Mouse (Mus musculus) left cerebral cortex, adult 11 months (tissue): Measurements from ENCODE around the gene Ccdc155.
"Not testable (repeated sequence)": the region's sequence is repeated elsewhere in the genome, so short reads cannot be mapped to it uniquely, and the experiment has no call there.

ENCODE experiments used
- DNase-seq: peaks from one replicate; pipeline ENCODE4 v3.0.0; 2022; ENCODE audit warnings: low spot score

Ccdc155 gene

DNA sequence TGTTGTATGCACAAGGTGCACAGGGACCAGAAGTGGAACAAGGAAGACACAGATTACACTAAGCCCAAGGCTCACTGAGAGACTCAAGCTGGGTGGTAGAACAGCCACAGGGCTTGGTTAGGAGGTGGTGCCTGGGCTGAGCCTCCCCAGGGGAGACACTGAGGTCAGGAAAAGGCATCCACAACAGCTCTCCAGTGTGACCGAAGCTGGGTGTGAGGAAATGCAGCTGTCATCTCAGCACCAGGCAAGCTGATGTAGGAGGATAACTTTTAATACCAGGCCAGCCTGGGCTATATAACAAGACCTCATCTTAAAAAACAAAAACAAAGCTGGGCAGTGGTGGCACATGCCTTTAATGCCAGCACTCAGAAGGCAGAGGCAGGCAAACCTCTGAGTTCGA lies 13.5 kb downstream of the Ccdc155 start:
- DNase-seq, result no peak

DNA sequence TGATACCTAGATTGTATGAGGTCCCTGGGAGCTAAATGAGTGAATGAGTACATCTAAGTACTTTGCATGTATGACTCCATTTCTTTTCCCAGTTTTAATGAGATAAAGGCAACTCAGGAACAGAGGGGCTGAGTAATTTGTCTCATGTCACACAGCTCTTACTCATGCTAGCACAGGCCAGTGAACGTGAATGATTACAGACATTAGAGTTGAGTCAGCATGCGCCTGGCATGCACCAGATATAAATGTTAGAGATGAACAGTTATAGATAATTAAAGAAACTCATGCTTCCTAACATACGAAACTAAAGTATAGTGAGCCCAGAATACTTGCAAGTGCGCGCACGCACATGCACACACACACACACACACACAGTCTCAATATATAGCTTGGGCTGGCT lies 14.5 kb downstream of the Ccdc155 start:
- DNase-seq, result no peak

GRCm38 (mm10) chr7:45189600-45189999 lies 15.1 kb downstream of the Ccdc155 start:
- DNase-seq, result peak; percentile 45

- DNase-seq, result no peak
Observed at GRCm38 (mm10) chr7:45185921-45186320, 18.8 kb downstream of the Ccdc155 start.

DNA sequence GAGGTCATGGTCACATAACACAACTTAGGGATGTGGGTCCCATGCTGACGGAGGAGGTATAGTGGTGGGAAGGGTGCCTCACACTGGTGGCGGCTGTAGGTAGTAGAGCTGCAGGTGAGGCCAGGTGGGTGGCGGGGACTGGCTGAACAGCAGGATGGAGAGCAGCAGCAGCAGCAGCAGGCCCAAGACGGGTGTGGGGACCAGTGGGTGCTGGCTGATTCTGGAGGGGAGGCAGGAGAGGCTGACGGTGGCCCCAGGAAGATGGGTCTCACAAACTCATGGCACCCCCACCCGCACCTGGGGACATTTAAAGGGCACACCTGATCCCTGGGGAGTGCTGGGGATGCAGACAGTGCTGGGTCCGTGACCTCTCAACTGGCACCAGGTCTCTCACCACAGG lies 21.0 kb downstream of the Ccdc155 start:
- no peak for DNase-seq

GRCm38 (mm10) chr7:45182606-45183005 lies 22.1 kb downstream of the Ccdc155 start:
- no peak for DNase-seq

GRCm38 (mm10) chr7:45182199-45182601 lies 22.5 kb downstream of the Ccdc155 start:
- peak; percentile 77 for DNase-seq

DNA sequence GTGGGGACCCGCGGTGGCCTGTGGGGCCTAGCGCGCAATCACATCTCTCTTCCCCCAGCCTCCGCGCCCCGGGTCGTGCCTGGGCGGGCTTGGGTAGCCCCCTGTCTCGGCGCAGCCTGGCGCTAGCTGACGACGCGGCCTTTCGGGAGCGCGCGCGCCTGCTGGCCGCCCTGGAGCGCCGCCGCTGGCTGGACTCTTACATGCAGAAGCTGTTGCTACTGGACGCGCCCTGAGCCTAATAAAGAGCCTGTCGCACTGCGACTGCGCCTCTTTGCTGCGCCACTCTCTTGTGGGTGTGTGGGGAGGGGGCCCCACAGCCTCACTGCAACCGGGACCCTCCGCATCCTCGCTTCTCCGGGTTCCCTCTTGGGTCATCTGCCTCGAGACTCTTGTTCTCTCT lies 23.2 kb downstream of the Ccdc155 start:
- DNase-seq, result no peak

GRCm38 (mm10) chr7:45180896-45181477 lies 23.7 kb downstream of the Ccdc155 start, which contains the start of gene Pth2:
TSS of gene Pth2 (plus strand) at chr7:45180995.
- no peak for DNase-seq

DNA sequence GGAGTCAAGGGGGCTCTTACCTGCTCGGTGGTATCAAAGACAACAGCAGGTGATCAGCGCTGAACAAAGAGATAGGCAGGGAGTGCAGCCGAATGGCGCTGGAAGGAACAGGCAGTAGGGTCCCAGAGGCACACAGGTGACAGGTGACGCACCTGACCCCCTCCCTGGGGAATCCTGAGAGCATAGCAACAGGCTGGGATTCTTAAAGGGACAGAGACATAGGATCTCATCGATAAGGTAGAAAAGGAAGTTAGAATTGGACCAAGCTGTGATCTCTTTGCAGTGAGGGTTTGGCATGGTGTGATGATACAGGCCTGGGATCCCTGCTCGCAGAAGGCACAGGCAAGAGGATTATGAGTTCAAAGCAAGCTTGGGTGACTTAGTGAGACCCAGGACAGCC lies 25.2 kb downstream of the Ccdc155 start, which contains the start of gene Gfy:
Gfy (minus strand) TSS at position 101 of the 400 bp plus-strand sequence.
- DNase-seq, result no peak

DNA sequence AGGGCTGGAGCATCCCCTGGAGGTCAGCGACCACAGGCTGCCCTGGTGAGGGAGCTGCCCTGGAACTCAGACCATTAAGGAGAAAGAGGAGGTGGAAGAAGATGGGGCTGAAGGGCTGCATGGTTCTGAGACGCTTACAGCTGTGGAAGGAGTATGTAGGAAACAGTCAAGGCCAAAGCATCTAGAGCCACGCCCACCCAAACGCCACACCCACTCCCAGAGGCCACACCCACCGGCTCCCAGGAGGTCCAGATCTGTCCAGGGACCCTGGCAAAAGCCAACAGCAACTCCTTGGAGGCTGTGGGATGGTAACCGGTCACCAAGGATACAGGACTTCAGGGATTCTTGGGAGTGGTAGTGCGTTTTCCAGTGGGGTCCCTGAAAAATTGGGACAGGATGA lies 26.1 kb downstream of the Ccdc155 start:
- DNase-seq, result no peak

- DNase-seq, result no peak
Observed at GRCm38 (mm10) chr7:45176356-45176755, 28.3 kb downstream of the Ccdc155 start.

DNA sequence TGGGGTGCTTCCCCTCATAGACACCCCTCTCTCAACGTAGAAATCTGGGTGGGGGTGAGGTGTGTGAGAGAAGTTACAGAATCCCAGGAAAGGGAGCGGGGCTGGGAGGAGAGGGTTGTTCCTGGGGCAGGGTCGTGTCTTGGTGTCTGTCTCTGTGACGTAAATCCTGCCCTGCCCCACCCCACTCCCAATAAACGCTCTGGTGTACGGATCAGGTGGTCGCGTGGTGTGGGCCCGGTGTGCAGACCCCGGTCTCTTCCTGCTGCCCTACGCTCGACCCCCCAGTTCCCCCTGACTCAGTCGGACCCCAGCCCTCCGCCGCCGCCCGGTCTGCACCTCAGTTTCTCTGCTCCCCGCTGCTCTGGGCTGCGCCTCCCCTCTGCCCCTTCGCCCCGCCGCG lies 28.8 kb downstream of the Ccdc155 start:
- no peak for DNase-seq

- DNase-seq, result no peak
Observed at GRCm38 (mm10) chr7:45175398-45175797, 29.3 kb downstream of the Ccdc155 start.

GRCm38 (mm10) chr7:45174567-45175280 lies 30.0 kb downstream of the Ccdc155 start:
- DNase-seq, result no peak

GRCm38 (mm10) chr7:45173772-45174171 lies 30.9 kb downstream of the Ccdc155 start:
- DNase-seq, result not testable (repeated sequence)

GRCm38 (mm10) chr7:45172974-45173373 lies 31.7 kb downstream of the Ccdc155 start:
- DNase-seq, result no peak

GRCm38 (mm10) chr7:45169495-45169894 lies 35.2 kb downstream of the Ccdc155 start:
- DNase-seq, result peak; percentile 59

GRCm38 (mm10) chr7:45168656-45169055 lies 36.0 kb downstream of the Ccdc155 start:
- DNase-seq, result no peak

DNA sequence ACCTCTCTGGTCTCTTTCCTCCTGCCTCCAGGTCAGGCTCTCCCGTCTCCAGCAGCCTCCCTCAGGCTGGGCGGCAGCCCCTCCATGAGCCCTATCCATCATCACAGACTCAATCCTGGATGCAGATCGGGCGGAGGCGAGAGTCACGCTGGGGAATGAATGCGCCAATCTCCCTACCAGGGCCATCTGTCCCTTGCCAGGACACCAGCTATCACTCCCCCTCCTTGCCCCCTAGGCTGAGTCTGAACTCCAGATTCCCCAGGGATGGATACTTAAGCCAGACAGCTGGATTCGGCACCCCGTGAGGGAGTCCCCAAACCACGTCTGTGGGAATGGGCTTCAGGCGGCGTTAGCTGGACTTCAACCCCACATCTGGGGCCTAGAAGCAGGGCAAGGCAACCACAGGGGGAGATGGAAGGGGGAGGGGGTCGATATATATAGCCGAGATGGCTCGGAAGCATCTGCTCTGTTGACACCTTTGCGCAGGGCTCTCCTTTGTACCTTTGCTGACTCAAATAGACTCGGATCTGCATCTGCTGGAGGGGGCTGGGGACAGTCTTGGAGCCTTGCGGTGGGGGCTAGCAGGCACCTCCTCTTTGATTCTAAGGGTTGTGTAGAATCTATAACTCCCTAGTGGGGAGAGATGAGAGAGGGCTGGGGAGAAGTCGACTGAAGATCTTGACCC lies 36.8 kb downstream of the Ccdc155 start:
- DNase-seq, result no peak

- no peak for DNase-seq
Observed at GRCm38 (mm10) chr7:45166950-45167401, 37.7 kb downstream of the Ccdc155 start.

- DNase-seq, result no peak
Observed at GRCm38 (mm10) chr7:45165701-45166100, 39.0 kb downstream of the Ccdc155 start.

- DNase-seq, result no peak
Observed at GRCm38 (mm10) chr7:45164833-45165232, 39.9 kb downstream of the Ccdc155 start.
